Mouse (Mus musculus) B cell, adult 2 months (primary cell): ENCODE data around the gene 1700025G04Rik.

Source experiments
- DNase-seq, 2 experiments: peaks; one replicate each; pipeline ENCODE4 v3.0.0; 2022

1700025G04Rik gene

DNA sequence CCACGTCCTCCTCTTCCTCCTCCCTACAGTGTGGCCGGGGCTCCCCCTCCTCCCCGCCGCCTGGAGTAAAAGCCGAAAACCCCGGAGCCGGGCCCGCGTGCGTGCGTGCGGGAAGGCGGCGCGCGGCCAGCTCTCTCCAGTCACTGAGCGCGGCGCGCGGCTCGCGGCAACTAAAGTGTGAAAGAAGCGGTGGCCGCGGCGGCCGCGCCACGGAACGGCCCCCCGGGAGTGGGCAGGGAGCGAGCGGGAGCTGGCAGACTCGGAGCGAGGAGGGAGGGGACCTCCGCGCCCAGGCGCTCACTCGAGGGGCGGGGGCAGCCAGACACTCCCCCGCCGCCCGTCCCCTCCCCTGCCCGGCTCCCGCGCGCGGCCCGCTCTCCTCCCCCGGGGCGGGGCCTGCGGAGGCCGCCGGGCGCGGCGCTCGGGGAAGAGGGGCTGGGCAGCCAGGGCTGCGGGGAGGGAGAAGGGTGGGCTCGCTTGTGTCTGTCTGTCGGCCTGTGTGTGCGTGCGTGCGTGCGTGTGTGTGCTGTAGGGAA, at the start of gene 1700025G04Rik:
1700025G04Rik (minus strand) TSS at position 108 of the 536 bp plus-strand sequence.
- DNase-seq = peak; percentile 42 to 58

DNA sequence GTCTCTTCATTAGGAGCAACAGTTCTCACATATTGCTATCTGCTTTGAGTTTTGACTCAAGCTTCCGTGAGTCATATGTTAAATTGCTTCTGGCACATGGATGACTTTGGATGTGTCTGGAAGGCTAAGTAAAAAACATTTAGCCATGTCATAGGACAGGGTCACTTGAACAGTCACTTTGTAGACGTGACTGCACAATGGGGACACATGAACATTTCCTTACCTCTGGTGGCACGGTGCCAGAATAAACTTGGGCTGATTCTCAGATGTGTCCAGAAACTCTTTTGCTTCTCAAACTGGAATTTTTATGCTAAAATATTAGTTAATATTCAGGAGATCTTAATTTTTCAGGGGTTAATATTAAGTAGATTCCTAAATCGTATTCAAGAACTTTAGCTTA, 49.6 kb upstream of the 1700025G04Rik start:
- no peak for DNase-seq

DNA sequence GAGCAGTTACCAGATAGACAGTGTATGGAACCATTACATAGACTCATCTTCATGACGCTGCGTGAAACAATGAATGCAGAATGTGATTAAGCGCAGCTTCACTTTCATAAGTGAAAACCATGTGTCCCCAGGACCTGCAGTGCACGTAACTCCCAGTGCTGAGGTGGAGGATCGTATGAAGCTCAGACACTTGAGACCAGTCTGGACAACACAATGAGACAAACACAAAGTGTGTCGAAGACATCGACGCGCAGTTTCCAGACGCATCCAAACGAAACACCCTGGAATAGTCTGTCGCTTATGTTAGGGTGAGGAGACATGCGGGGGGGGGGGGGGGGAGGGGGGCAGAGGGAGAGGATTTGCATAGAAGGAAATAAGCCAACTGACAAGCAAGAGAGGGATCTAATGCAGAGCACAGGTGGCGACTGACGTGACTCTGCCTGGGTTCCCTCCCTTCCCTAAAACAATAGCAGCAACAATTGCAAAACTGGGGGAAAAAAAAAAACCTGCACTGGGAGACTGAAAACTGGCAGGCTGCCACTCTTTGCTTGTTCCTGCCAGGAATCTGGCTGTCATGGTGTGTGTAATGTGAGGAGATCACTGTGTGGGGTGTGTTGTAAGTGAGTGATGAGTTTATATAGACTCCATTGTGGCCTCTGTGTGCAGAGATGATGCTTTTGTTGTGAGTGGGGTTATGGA, 40.3 kb upstream of the 1700025G04Rik start:
- no peak for DNase-seq

DNA sequence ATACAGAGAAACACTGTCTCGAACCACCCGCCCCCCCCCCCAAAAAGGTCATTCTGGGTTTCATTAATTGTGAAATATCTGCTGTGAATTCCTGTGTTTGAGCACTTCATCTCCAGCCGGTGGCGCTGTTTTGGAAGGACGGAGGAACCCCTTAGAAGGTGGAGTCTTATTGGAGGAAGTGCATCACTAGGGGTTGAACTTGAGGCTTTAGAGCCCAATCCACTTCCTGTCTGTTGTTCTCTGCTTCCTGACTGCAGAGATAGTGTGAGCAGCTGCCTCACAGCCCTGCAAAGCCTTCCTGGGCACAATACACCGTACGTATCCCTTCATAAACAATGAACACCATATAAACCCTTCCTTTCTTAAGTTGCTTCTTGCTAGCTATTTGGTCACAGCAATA, 35.5 kb upstream of the 1700025G04Rik start:
- DNase-seq = no peak

DNA sequence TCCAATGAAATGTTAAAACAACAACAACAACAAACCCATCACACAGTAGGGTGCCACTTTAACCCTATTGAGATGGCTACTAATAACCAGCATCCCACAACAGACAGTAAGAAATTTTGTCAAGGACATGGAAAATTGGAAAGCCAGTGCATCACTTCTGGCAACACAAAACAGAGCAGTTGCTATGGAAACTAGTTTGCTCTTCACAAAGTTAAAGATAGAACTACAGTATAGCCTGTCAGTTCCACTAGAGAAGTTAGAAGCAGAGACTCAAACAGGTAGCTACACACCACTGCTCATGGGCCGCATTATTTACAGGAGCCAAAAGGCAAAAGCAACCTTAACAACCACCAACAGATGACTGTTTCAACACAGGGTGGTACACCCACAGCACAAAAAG, 20.2 kb upstream of the 1700025G04Rik start:
- DNase-seq = no peak

DNA sequence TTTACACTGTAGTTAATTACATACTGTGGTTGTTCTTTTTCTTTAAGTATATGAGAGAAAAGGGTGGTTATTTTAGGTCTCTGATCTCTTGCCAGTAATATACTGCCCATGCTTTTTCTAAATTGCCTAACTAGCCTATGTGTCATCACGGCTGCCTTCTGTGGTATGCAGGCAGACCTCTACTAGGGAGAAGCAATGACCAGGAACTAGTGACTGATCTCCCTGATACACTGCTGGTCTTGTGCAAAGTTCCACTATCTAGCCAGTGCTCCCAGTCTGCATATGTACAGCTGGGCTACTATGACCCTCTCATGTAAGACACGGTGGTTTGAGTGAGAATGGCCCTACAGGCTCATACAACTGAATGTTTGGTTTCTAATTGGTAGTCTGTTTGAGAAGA, 16.2 kb upstream of the 1700025G04Rik start:
- DNase-seq = no peak

DNA sequence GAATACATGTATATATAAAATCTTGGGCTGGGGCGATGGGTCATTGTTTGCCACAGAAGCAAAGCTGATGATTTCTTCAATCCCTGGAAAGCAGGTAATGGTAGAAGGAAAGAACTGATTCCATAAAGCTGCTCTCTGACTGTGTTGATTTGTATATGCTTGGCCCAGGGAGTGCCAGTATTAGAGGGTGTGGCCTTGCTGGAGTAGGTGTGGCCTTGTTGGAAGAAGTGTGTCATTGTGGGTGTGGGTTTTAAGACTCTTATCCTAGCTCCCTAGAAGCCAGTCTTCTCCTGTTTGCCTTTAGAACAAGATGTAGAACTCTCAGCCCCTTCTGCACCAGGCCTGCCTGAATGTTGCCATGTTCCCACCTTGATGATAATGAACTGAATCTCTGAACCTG, 15.3 kb upstream of the 1700025G04Rik start:
- no peak for DNase-seq

DNA sequence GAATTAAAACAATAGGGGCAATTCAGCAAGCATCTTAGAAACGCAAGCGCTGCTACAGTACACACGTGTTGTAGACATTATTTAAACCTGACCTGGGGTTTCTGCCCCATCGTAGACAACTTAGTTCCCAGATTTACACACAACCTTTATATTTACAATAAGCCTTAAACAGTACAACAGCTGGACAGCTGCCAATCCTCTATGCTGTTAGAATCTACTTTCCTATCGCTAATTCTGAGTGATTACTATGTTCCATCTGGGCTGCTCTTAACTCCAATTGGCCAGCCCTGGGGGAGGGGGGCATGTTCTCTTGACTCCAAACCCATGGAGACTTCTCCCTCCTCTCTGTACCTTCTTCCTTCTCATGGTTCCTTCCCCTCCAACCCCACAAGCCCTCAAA, 11.8 kb upstream of the 1700025G04Rik start:
- no peak for DNase-seq

DNA sequence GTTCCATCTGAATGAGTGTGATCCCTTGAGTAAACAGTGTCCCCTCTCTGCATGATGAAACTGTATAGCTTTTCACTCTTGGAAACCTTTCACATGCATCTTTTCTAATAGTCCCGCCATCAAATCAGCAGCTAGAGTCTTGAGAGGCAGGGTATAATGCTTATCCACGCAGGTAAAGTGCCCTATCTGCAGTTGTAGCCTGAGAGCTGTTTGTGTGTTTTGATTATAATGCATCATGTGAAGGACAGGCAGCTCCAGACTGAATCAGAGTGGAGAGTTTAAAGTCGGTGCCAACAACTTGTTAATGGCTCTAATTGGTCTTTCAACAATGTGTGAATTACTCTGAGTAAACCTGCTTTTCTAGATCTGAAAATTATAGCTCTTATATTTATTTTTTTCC, 6.1 kb upstream of the 1700025G04Rik start:
- DNase-seq = no peak

DNA sequence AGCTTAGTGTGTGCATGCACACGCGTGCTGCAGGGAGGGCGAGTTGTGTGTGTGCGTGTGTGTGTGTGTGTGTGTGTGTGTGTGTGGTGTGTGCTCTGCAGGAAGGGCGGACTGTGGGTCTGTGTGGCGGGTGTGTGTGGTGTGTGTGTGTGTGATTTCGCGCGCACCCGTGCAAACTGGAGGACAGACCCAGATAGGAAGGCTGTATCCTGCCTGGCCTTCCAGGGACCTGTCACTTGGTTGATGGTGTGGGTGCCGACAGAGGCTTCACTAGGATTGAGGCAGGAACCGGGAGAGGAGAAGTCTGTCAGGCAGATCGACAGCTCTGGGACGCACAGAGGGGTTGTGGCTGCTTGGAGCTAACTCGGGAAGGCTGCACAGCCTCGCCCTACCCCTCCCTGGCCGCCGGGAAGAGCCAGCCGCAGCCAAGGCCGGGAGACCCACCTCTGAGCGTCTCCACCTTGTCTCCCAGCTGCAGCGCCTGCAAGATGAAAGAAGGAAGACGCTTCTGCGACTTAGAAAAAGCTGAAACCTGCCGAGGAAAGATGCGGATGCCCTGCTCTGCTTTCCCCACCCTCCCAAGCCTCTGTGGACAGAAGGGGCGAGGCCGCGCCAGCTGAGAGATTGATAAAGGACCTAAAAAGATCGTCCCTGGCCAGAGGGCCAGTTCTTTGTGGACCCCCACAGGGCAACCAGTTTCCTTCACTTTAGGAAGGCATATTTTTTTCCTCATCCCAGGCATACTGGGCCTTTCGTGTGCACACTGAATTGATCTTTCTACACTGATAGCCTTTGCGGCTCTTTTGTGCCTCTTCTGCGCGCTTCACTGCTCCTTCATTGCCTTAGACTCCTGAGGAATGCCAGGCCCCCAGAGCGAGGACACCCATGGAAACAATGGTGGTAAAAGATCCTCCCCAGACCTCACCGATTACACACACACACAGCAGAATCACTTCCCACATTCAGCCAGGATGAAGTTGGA, 930 bp upstream of the 1700025G04Rik start:
- peak; percentile 2 to 10 for DNase-seq

DNA sequence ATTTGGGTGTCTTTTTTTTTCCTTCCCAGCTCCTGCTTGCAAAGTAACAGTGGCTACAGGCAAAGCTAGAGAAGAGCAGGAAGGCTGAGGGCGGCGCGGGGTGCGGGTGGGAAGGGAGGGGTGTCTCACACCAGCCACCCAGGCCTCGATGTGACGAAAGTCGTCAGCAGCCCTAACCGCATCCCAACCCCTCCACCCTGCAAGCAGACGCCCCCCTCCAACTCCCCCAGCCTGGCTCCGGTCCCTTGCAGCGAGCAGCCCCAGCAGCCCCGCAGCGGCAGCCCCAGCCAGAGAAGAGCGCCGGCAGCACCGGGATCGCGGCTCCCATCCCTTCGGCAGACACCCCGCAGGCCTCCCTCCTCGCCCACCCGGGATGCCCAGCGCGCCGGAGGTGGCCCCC, 399 bp downstream of the 1700025G04Rik start:
- DNase-seq = peak; percentile 8 to 12

DNA sequence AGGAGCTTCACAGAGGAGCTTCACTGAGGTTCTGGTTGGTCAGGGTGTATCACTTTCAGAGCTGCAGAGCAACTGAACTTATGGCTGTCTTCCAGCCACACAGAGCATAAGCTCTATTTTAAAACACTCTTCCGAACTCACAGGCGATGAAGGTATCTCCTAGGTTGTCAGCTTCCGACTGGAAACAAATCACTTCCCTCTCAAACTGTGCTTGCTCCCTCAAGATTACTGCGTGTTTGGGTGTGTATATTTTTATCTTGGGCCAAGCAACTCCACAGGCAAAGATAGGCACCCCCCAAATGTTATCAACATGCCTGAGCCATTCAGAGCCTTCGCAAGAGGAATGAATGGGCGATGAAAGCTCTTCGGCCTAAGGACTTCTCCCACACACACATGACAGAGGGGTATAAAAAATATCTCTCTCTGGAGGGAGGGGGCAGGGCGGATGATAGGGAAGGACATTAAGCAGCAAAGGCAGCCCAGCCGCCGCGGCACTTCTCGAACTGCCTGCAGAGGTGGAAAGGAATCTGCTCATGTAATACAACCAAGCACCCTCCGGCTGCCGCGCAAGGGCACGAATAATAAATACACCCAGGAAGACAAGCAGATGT, 1.0 kb downstream of the 1700025G04Rik start:
- DNase-seq = peak; percentile 11 to 13

DNA sequence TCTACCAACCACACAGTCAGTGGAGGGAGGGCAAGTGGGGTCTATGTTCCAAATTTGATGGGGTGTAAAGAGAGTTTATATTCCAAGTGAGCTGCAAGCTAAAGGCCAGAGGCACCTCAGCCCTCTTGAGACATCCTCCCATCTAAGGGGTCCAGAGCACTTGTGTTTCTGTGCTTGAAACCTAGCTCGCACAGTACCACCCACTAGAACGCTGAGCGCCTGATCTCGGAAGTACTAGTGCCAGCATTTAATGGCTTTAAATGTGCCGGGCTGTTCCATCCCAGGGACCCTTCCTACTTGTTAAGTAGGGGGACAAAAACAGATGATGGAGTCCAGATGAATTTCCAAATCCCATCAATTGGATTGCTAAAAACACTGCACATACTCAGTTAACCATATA, 1.9 kb downstream of the 1700025G04Rik start:
- DNase-seq = no peak

DNA sequence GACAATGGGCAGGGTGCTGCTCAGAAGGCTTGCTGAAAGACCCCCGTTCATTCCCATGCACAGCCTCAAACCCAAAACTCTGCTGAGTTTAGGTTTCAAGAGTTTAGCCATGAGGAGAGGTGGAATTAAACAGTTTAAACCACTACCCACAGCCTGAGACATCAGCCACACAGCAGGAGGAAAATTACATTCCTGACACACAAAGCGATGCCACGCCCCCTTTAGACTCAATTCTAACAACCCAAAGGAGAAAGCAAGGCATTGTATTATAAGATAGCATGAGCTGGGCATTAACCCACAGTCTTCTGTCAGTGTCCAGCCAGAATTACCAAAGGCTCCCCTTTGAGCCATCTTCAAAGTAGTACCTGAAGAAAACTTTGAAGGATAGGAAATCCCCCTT, 3.0 kb downstream of the 1700025G04Rik start:
- no peak for DNase-seq

DNA sequence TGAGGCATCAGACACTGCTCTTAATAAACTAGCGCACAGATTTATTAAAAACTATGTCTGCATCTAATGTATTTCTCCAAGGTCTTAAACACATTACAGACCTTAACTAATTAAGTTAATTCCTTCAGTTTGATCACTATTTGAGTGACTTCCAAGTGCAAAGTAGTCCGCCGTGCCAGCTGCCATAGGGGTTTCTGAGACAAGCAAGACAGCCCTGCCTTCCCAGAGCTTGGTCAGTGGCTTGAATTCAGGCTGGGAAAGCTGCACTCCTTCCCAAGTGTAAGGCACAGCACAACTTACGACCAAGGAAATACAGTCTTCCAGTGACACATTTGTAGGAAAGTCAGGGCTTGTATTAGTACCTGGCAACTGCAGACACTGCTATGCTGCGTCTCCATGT, 4.4 kb downstream of the 1700025G04Rik start:
- no peak for DNase-seq

DNA sequence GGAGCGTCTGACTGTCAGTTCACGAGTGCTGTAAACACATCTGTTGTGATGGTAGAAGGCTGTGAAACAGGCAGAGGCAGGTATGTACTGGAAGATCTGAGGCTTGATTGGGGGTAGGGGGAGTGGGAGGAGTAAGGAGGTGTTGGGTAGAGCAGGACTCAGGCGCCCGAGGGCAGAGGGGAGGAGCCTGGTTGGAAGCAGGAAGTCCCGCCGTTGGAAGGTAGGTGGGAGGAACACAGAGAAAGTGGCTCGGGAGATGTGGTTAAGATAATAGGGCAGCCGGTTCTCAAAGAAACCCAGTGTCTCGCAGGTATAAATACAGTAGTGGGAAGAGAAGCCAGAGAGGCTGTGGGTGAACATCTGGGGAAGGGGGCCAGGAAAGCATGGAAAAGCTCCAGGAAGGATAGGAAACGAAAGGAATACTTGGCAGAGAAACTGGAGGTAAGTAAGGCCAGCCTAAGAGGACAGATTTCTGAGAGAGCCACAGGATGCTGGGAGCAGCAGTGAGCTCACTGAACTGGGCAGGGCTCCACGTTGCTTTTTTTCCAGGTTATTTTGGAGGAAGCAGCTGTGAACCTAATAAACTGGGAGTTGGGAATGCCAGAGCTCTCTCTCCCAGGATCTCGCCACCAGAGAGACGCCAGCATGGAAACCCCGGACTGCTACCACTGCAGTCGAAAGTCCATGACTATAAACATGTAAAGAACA, 5.1 kb downstream of the 1700025G04Rik start:
- no peak for DNase-seq

DNA sequence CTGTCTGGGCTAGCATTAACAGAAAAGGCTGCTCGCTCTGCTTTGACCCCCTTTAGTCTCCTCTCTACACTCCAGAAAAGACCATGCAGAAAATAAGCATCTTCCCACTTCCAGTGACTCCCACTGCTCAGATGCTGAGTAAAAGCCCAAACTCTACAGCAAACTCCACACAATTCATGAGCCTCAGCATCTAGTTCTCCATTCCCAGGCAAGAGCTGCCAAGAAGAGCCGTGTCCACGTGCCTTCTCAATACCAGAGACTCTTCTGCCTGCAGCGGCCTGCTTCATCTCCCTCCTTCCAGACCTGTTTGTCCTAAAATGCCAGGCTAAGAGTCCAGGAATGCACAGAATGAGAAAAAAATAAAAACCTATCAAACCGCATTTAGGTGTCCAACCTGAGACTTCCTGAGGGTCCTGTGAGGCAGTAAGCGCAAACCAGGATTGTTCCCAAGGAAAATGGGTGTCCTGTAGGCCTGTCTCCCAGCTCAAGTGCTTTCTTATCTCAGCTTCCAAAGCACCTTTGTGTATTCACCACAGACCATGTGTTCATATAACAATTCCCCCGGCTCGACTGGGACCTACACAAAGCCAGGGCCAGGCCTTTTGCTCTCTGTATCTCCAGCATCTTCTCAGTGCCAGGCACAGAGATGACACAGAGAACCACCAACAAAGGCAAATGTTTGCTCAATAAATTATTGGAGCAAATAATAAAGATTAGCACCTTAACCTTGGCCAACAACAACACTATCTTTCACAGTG, 7.8 kb downstream of the 1700025G04Rik start:
- DNase-seq = no peak

DNA sequence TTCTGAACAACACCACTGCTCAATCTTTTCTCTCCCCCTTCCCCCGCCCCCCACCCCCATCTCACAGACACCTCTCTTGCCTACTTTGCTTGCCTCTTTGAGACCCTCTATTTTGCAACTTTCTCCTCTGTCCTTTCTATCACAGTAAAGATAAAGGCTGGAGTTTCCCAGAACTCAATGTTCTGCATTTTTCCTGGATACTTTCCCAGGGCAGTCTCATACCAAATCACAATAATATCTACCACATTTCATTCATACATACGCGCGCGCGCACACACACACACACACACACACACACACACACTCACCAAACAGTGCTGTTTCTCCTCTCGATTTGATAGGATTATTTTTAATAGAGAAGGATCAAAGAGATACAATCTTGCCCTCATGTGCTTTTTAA, 8.8 kb downstream of the 1700025G04Rik start:
- no peak for DNase-seq

DNA sequence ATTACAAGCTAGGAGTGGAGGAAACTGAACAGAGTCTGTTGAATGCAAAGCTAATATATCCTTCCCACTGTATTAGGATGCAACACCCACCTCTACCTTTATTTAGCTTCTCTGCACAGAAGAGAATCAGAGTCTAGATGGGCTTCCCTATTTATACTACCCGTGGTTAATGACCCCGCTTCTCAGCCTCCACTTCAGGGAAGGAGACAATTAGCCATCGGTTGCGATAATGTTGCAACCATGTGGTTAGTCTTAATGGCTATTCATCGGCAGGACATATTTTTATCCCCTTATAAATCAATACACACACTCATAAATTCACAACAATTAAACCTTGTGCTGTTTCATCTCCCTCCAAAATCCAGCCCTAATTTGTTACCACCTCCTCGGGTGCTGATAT, 9.7 kb downstream of the 1700025G04Rik start:
- DNase-seq = no peak

DNA sequence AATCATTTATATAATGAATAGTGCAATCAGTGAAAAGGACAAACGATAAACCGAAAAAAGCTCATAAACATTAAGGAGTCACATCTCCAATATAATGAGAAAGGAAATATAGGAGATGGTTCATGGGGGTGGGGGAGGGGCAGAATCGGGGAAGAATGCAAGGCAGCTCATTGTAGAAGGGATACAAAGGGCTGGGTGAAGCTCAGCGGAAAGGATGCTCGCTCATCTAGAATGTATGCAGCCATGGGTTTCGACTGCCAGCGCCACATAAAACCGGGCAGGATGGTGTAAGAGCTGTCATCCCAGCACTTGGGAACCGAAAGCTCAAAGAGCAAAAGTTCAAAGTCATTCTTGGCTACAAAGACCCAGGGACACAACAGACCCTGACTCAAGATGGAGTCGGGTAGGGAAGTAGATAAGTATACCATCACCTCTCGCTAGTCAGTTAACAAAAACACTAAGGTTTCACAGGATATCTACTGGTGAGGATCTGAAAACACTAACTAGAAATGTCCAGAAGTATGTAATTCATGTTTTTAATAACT, 12.7 kb downstream of the 1700025G04Rik start:
- DNase-seq = no peak

DNA sequence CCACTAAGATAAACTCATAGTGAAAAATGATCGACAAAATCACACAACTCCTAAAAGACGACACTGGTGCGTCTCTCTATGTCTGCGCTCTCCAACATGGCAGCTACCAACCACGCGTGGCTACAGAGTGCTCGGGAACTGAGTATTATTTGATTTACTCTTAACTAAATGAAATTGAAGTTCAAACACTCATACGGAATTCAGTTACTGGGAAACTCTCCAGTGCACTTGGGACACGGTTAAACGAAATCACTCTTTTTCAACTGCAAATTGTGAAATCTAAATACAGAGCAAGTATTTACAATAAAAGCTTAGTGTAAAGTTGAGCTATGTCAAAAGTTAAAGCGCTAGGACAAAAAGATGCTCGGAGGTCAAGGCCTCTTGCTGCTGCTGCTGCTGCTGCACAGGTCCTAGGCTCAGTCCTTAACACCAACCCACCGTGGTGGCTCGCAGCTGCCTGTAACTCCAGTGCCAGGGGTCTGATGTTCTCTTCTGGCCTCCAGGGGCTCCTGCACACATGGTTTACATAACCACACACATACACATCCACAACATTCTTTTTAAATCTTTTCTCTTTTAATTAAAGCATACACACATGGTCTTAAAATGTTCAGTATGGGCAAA, 13.6 kb downstream of the 1700025G04Rik start:
- no peak for DNase-seq
